Mouse (Mus musculus) retina, postnatal 7 days (tissue): ENCODE results near the gene Rpp14.
A peak's percentile ranks its signal among the peaks of the same experiment; 100 is the strongest.

Experiments used
- DNase-seq: peaks from one replicate; pipeline ENCODE4 v3.0.0-alpha.2; 2012; ENCODE audit warnings: low read depth, low spot score

The Rpp14 gene

GRCm38 (mm10) chr14:8059938-8060337, 20.2 kb upstream of the Rpp14 start:
- DNase-seq = no peak

GRCm38 (mm10) chr14:8062076-8062475, 18.1 kb upstream of the Rpp14 start:
- DNase-seq = no peak

- DNase-seq = no peak
These were observed 17.4 kb upstream of the Rpp14 start for GRCm38 (mm10) chr14:8062537-8063301.

GRCm38 (mm10) chr14:8063835-8064785, 16.1 kb upstream of the Rpp14 start:
- DNase-seq = no peak

DNA sequence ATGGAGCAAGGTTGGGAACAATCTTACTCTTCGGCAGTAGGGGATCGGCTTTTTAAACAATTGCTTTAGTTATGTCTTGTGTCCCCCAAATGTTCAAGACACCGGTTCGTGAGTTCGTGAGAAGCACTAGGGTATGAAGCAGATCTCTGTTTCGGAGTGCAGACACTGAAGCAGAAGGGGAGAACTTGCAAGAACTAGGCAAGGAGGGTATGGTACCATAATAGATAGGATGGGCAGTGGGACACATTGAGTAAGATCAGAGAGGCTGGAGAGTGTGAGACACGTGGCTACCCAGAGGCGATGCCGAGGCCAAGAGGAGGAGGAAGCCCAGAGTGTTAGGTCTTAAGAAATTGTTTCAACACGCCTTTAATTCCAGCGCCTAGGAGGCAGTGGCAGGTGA, 551 bp downstream of the Rpp14 start:
- DNase-seq = no peak

GRCm38 (mm10) chr14:8082949-8083348, 2.8 kb downstream of the Rpp14 start:
- no peak for DNase-seq

GRCm38 (mm10) chr14:8089016-8089415, 8.8 kb downstream of the Rpp14 start:
- no peak for DNase-seq

DNA sequence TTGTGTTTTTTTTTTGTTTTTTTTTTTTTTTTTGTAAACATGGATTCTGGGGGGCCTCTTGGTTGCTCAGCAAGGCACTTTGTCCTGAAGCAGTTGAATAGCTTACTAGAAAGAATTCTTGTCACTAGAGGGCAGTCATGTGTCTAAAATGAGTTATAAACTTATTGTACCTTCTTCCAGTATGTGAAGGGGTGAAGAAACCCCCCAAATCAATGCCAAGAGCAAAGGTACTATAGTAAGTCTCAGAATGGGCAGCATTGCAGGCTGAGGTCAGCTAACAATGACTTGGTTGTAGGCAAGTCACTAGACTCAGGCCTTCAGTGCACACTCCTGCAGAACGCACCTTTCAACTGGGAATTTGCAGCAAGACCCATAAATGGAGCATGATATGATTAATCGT, 12.4 kb downstream of the Rpp14 start:
- peak; percentile 36 for DNase-seq

- DNase-seq = no peak
These were observed 13.3 kb downstream of the Rpp14 start for GRCm38 (mm10) chr14:8093427-8093826.

DNA sequence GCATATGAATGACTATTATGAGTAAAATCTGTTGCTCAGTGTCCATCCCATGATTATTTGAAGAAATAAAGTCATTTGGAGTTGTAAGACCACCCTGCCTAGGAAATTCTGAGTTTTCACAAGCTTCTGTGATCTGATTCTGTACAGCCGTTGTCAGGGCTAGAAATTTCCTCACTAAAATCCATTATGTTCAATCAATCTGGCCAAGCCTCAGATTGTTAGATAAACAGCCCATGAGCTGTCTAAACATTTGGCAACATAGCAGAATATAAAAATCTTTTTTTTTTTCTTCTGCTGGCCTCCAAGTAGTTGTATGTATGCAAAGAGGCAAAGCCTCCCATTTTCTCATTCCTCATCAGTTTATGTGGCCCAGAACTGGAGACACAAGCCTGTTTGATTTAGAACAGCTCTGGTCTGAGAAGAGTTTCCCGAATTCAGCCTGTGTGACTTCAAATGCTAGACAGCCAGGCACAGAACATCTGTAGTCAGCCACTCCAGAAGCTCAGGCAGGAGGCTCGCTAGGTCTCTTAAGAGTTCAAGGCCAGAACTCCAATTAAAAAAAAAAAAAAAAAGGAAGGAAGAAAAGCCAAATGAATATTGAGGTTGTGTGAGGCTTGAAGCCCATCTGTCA, 14.9 kb downstream of the Rpp14 start:
- DNase-seq = no peak

GRCm38 (mm10) chr14:8095562-8095950, 15.4 kb downstream of the Rpp14 start:
- no peak for DNase-seq

GRCm38 (mm10) chr14:8097978-8098686, 18.0 kb downstream of the Rpp14 start, which contains the start of gene Pxk:
TSS of gene Pxk (plus strand) at chr14:8098211.
- peak; percentile 76 for DNase-seq

DNA sequence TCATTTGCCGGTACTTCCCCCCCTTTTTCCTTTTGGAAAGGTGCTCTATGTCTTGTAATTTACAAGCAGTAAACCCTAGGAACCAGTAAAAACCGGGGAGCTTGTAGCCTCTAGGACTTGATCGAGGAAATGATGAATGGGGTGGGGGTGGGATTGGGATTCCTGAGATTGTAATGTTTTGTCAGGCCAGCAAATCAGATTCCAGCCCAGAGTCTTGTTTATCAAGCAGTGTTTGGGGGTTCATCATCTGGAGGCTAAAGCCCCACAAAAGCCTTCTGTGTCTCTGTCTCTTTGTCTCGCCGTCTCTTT, 18.5 kb downstream of the Rpp14 start:
- DNase-seq = no peak

DNA sequence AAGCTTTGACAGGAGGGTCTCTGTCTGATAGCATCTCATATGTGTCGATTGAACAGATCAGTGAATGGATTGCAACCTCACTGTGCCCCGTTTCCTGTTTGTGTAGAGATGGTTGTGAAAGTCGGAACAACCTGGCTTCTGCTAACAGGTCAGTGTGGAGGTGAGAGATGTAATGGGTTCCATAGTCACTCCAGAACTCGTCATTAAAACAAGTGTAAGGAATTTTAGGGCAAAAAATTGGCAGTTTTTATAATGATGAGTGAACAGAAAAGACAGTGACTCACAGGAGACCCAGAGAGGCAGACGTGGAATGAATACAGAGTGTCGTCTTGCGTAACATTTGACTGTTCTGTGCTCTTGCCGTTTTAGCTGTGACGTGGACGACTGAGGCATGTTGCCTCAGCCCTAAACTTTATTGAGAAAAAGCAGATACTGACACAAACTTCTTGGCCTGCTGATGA, 19.4 kb downstream of the Rpp14 start:
- DNase-seq = no peak

DNA sequence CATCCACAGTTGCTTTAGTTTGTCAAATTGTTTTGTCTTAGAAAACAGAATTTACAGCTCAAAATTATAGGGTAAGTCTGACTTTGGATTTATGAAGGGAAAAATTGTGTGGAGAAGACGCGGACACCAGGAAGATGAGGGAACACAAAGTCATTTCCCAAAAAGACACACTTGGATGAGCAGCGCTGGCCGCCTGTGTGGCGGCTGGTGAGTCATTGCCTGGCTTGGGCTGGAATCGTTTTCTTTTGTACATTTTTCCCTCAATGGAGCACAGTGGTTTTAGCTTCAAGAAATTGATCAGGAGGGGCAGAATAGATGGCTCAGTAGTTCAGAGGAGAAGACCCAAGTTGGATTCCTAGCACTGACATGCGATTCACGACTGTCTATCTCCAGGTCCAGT, 21.7 kb downstream of the Rpp14 start:
- no peak for DNase-seq

DNA sequence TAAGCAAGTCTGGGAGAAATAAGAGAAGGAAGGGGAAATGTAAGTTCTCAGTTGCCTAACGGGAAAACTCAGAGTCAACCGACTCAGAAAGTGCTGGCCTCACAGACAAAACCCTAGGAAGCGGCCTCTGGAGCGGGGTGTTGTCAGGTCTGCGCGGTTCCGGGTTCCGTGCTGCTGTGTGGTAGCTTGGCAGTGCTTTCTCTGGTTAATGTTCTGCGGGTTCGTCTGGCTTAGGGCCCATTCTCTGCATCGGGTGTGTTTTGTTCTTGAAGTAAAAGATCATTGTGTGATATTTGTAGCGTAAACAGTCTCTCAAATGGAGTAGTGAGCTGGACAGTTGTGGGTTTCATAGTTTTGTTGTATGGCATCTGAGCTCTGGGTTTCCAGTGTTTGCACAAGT, 22.5 kb downstream of the Rpp14 start:
- DNase-seq = no peak

- no peak for DNase-seq
These were observed 27.9 kb downstream of the Rpp14 start for GRCm38 (mm10) chr14:8108047-8108446.

- no peak for DNase-seq
These were observed 28.8 kb downstream of the Rpp14 start for GRCm38 (mm10) chr14:8108976-8109375.

DNA sequence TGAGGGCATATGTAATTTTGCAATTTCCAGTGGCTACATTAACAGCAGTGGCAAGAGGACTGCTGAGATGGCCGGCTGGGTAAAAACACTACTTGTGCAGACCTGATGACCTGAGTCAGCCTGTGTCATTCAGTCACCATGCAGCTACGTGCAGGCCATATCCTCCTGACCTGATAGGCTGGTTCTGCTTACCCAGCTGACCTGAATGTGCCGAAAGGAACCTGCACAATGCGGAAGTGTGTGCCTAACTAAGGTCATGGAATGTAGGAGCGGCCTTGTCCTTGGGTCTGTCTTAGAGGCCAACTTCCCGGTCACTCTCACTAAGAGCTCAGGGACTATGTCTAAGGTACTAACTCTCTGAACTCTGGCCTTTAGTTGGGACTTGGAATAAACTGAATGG, 31.4 kb downstream of the Rpp14 start:
- no peak for DNase-seq

DNA sequence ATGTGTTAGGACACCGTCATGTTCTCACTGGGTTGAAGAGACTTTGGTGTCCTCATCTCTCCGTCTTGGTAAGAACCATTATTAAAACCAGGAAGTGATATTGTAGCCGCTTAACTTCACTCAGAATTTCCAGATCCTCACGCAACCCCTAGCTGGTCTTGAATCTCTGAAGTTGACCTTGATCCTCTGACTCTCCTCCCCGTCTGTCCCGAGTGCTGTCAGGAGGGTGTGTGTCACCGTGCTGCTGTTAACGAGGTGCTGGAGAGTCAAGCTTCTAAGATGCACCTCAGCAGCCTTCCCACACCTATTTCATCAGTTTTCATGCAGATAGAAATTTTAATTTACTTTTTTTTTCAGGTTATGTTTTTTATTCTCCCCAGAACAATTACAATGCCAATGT, 31.9 kb downstream of the Rpp14 start:
- DNase-seq = no peak

DNA sequence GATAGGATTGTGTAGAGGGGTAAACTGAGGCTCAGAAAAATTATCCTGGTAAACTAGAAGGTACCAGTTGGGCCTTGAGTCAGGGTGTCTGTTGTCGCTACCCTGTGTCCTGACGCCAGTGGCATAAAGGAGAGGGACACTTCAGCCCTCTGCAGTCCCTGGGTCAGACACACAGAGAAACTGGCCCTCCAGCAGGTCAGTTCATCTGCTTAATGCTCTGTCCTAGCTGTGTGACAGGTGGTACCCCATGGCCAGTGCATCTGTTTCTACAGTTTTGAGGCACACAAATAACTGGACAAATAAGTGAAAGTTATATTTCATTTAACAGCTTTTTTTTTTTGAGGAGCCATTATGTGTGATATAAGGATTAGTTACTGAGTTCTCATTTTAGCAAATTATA, 33.4 kb downstream of the Rpp14 start:
- no peak for DNase-seq

DNA sequence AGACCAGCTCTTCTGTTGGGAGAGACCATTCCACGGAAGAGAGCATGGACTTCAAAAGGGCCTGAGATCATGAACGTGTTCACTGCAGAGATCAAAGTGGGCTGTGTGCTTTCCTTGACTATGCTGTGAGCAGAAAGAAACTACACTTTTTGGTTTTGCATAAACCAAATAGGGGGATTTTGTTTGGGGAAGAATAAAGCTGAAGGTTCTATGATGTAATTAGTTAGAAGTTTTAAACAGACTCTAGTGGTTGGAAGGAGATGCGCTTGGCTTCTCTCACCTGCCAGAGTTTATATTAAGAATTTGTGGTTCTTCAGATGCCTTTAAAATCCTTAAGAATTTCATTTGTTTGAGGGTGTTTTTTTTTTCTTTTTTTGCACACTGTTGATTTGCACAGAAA, 34.1 kb downstream of the Rpp14 start:
- no peak for DNase-seq
